Mouse (Mus musculus) intestine, postnatal 0 days (tissue): ENCODE measurements around the gene Mien1. TPM values are rescaled to one million over a fixed set of nuclear protein-coding genes. Genes with fewer than 3 reads are reported as not detected.

Experiments
- ATAC-seq: fragments of 200-750 bp; cut with Nextera tagmentation; 2 replicates; pipeline ENCODE4 v1.8.0; 2017; ENCODE audit warnings: mild to moderate bottlenecking, moderate TSS enrichment, moderate library complexity
- H3K27ac ChIP-seq: fragments of 300-500 bp; sonication (generic); 2 replicates; pipeline ENCODE4 v1.5.1; 2014; ENCODE audit warnings: mild to moderate bottlenecking, low read depth, low read length, moderate library complexity
- H3K27me3 ChIP-seq: fragments of 300-500 bp; sonication (generic); replicated peaks from 2 replicates; pipeline ENCODE4 v1.6.1; 2014; ENCODE audit warnings: low read length, mixed read lengths; ENCODE audit not compliant: control insufficient read depth, insufficient read depth
- H3K36me3 ChIP-seq: fragments of 300-500 bp; sonication (generic); 2 replicates; pipeline ENCODE4 v1.6.1; 2014; ENCODE audit warnings: mild to moderate bottlenecking, moderate library complexity; ENCODE audit not compliant: control insufficient read depth, insufficient read depth
- H3K4me1 ChIP-seq: fragments of 300-500 bp; sonication (generic); replicated peaks from 2 replicates; pipeline ENCODE4 v1.6.1; 2014; ENCODE audit warnings: antibody characterized with exemption, low read length, mixed read lengths; ENCODE audit not compliant: control insufficient read depth, insufficient read depth
- H3K4me2 ChIP-seq: fragments of 300-500 bp; sonication (generic); replicated peaks from 2 replicates; pipeline ENCODE4 v1.6.1; 2014; ENCODE audit warnings: low read depth, mild to moderate bottlenecking, moderate library complexity
- H3K4me3 ChIP-seq: fragments of 300-500 bp; sonication (generic); 2 replicates; pipeline ENCODE4 v1.5.1; 2014; ENCODE audit warnings: low read depth, low read length
- H3K9ac ChIP-seq: fragments of 300-500 bp; sonication (generic); 2 replicates; pipeline ENCODE4 v1.6.1; 2014; ENCODE audit warnings: mild to moderate bottlenecking, low read depth, low read length
- H3K9me3 ChIP-seq: fragments of 300-500 bp; sonication (generic); 2 replicates; pipeline ENCODE4 v1.6.1; 2016; ENCODE audit warnings: mixed run types; ENCODE audit not compliant: control insufficient read depth
- CTCF ChIP-seq: sonication (generic); IDR thresholded peaks from 2 replicates; pipeline ENCODE4 v1.5.1; 2016; ENCODE audit warnings: low read depth, mild to moderate bottlenecking, control low read depth, antibody characterized with exemption, moderate library complexity
- WGBS: fragments of 180-500 bp; shearing (Covaris S2); extraction: QIAGEN DNeasy Blood & Tissue Kit; methylation state at CpG from one replicate; pipeline ENCODE4 v1.1.7; 2014; 5-methylcytosine and 5-hydroxymethylcytosine counted together
- polyA plus RNA-seq: library from polyadenylated mRNA; unstranded; fragments of >200 nt; fragmentation: Nextera tagmentation; extraction: Ambion mirVana; gene quantifications from 2 replicates; pipeline ENCODE4 v1.2.1, GENCODE M21; 2015

Gene Mien1
- polyA plus RNA-seq, 1 experiment from 2014 or later: 265 TPM

- Histone ChIP-seq H3K4me3 (peak overlapping the region; percentile 64), H3K4me2 (peak overlapping the region; percentile 66), H3K36me3 (peaks cover 27% of the 10 kb centered on the region), H3K9me3 (no peaks in the 10 kb centered on the region), H3K27ac (peak overlapping the region; percentile 95; the same call in 1 of the 2 replicates), H3K27me3 (no peaks in the 10 kb centered on the region), H3K9ac (peak overlapping the region; percentile 17; the same call in 1 of the 2 replicates), H3K4me1 (no peaks in the 10 kb centered on the region)
- ATAC-seq: peak; percentile 58
- WGBS: 17% methylated on average over 13 of the region's 13 CpGs
- TF ChIP-seq CTCF: no peak
Observed at GRCm38 (mm10) chr11:98448191-98448790, 9.5 kb upstream of the Mien1 start.

- no peak for TF ChIP-seq CTCF
- ATAC-seq: no peak; the same call in 1 of the 2 replicates
- Histone ChIP-seq H3K27ac (peak overlapping the region; percentile 95), H3K9ac (peak overlapping the region; percentile 67), H3K4me1 (no peaks in the 10 kb centered on the region), H3K27me3 (no peaks in the 10 kb centered on the region), H3K4me3 (peak overlapping the region; percentile 64), H3K4me2 (peak overlapping the region; percentile 66), H3K36me3 (peaks cover 20% of the 10 kb centered on the region), H3K9me3 (no peaks in the 10 kb centered on the region)
- WGBS: 5% methylated on average over 7 of the region's 7 CpGs
Observed at GRCm38 (mm10) chr11:98447475-98447834, 8.7 kb upstream of the Mien1 start.

- Histone ChIP-seq H3K4me1 (no peaks in the 10 kb centered on the region), H3K36me3 (peaks cover 14% of the 10 kb centered on the region), H3K27ac (peak overlapping the region; percentile 95), H3K4me2 (peak overlapping the region; percentile 66), H3K9me3 (no peaks in the 10 kb centered on the region), H3K9ac (peak overlapping the region; percentile 67), H3K27me3 (no peaks in the 10 kb centered on the region), H3K4me3 (peak overlapping the region; percentile 64)
- no peak for TF ChIP-seq CTCF
- ATAC-seq: peak; percentile 86
- 3% methylated on average over 30 of the region's 33 CpGs for WGBS
Observed at GRCm38 (mm10) chr11:98446562-98447474, 8.0 kb upstream of the Mien1 start.

GRCm38 (mm10) chr11:98446213-98446561, 7.4 kb upstream of the Mien1 start, which contains the start of gene Grb7:
TSS of gene Grb7 (plus strand) at chr11:98446394.
- 6% methylated on average over 5 of the region's 5 CpGs for WGBS

GRCm38 (mm10) chr11:98445679-98446078, 6.9 kb upstream of the Mien1 start:
- Histone ChIP-seq H3K4me1 (no peaks in the 10 kb centered on the region), H3K9me3 (no peaks in the 10 kb centered on the region), H3K9ac (no peak overlapping the region), H3K27me3 (no peaks in the 10 kb centered on the region), H3K27ac (peak overlapping the region; percentile 95), H3K4me3 (no peak overlapping the region), H3K4me2 (peak overlapping the region; percentile 66; the same call in 1 of the 2 replicates), H3K36me3 (peaks cover 2% of the 10 kb centered on the region; the same call in 1 of the 2 replicates)
- WGBS: 45% methylated on average over 4 of the region's 4 CpGs
- no peak for ATAC-seq
- no peak for TF ChIP-seq CTCF

More at GRCm38 (mm10) chr11:98446213-98446561, 7.4 kb upstream of the Mien1 start, which contains the start of gene Grb7:
- peak within 1 kb of the TSS; percentile 95 for H3K27ac ChIP-seq
- no peaks in the 10 kb centered on the region for H3K9me3 ChIP-seq
- no peaks in the 10 kb centered on the region for H3K27me3 ChIP-seq
- no peak for TF ChIP-seq CTCF
- H3K36me3 ChIP-seq: peaks cover 7% of the 10 kb centered on the region; the same call in 1 of the 2 replicates
- H3K4me1 ChIP-seq: no peaks in the 10 kb centered on the region
- peak within 1 kb of the TSS; percentile 64 for H3K4me3 ChIP-seq
- no peak for ATAC-seq
- H3K9ac ChIP-seq: peak within 1 kb of the TSS; percentile 67
- peak within 1 kb of the TSS; percentile 66 for H3K4me2 ChIP-seq

- Histone ChIP-seq H3K4me2 (no peak overlapping the region), H3K9ac (no peak overlapping the region), H3K27ac (peak overlapping the region; percentile 95; the same call in 1 of the 2 replicates), H3K36me3 (no peaks in the 10 kb centered on the region; the same call in 1 of the 2 replicates), H3K27me3 (no peaks in the 10 kb centered on the region), H3K4me1 (no peaks in the 10 kb centered on the region), H3K9me3 (no peaks in the 10 kb centered on the region), H3K4me3 (no peak overlapping the region)
- ATAC-seq: no peak
- TF ChIP-seq CTCF: no peak
- WGBS: 0% methylated on average over 1 of the region's 1 CpGs
Observed at GRCm38 (mm10) chr11:98445238-98445637, 6.4 kb upstream of the Mien1 start.
